Mouse (Mus musculus) MEL (cell line): Measurements from ENCODE around the gene Tpra1. TPM values are rescaled to one million over a fixed set of nuclear protein-coding genes. Genes with fewer than 3 reads are reported as not detected.

Experiments
- DNase-seq: peaks from one replicate; pipeline ENCODE4 v3.0.0; 2011; ENCODE audit warnings: low read depth, low spot score
- H3K27ac ChIP-seq: 2 replicates; pipeline ENCODE4 v1.5.1; 2012; ENCODE audit warnings: low read depth, mild to moderate bottlenecking, control low read depth, low read length, moderate library complexity; ENCODE audit not compliant: control insufficient read depth
- H3K27me3 ChIP-seq, 2 experiments: fragments of 150-350 bp in 1 of 2; sonication (generic) in 1 of 2; 2 replicates each; pipeline ENCODE4 v1.6.1; 2012; ENCODE audit warnings: low read length in 2 of 2, mild to moderate bottlenecking in 2 of 2, improper control_type of control experiment in 1 of 2, moderate library complexity in 1 of 2; ENCODE audit not compliant: insufficient read depth in 2 of 2, control insufficient read depth in 1 of 2
- H3K36me3 ChIP-seq, 2 experiments: 2 replicates each; pipeline ENCODE4 v1.6.1; 2012 to 2014; ENCODE audit warnings: low read length in 2 of 2, improper control_type of control experiment in 1 of 2, inconsistent platforms in 1 of 2, mild to moderate bottlenecking in 1 of 2; ENCODE audit not compliant: insufficient read depth in 2 of 2, control insufficient read depth in 1 of 2
- H3K4me1 ChIP-seq, 2 experiments: fragments of 150-350 bp in 1 of 2; sonication (generic) in 1 of 2; 2 replicates each; pipeline ENCODE4 v1.6.1; 2012; ENCODE audit warnings: low read length in 2 of 2, improper control_type of control experiment in 1 of 2, mild to moderate bottlenecking in 1 of 2; ENCODE audit not compliant: insufficient read depth in 2 of 2, control insufficient read depth in 1 of 2
- H3K4me3 ChIP-seq, 2 experiments: fragments of 150-350 bp in 1 of 2; sonication (generic) in 1 of 2; 2 replicates each; pipeline ENCODE4 v1.5.1; 2012; ENCODE audit warnings: low read depth in 2 of 2, low read length in 2 of 2, mild to moderate bottlenecking in 2 of 2, moderate library complexity in 2 of 2, control low read depth in 1 of 2, improper control_type of control experiment in 1 of 2; ENCODE audit not compliant: control insufficient read depth in 1 of 2, insufficient read depth in 1 of 2
- H3K79me2 ChIP-seq: 2 replicates; pipeline ENCODE4 v1.6.1; 2012; ENCODE audit warnings: mild to moderate bottlenecking, low read length, moderate library complexity; ENCODE audit not compliant: control insufficient read depth, poor library complexity, insufficient read depth
- H3K9ac ChIP-seq: 2 replicates; pipeline ENCODE4 v1.6.1; 2012; ENCODE audit warnings: low read depth, mild to moderate bottlenecking, control low read depth, low read length, moderate library complexity; ENCODE audit not compliant: control insufficient read depth, poor library complexity, severe bottlenecking
- H3K9me3 ChIP-seq: fragments of 150-350 bp; sonication (generic); replicated peaks from 2 replicates; pipeline ENCODE4 v1.6.1; 2012; ENCODE audit warnings: mild to moderate bottlenecking, low read length, improper control_type of control experiment, moderate library complexity; ENCODE audit not compliant: insufficient read depth
- CHD1 ChIP-seq: IDR thresholded peaks from 2 replicates; pipeline ENCODE4 v1.6.1; 2012; ENCODE audit warnings: low read depth, mild to moderate bottlenecking, inconsistent platforms, low read length, improper control_type of control experiment
- CHD2 ChIP-seq: IDR thresholded peaks from 2 replicates; pipeline ENCODE4 v1.6.1; 2011; ENCODE audit warnings: low read length, improper control_type of control experiment
- E2F4 ChIP-seq: IDR thresholded peaks from 2 replicates; pipeline ENCODE4 v1.6.1; 2011; ENCODE audit warnings: low read depth, low read length, improper control_type of control experiment, borderline replicate concordance
- EP300 ChIP-seq, 2 experiments: IDR thresholded peaks; 2 replicates each; pipeline ENCODE4 v1.6.1; 2011; ENCODE audit warnings: improper control_type of control experiment in 2 of 2, low read length in 2 of 2, low read depth in 1 of 2, mild to moderate bottlenecking in 1 of 2
- ETS1 ChIP-seq: IDR thresholded peaks from 2 replicates; pipeline ENCODE4 v1.6.1; 2012; ENCODE audit warnings: low read depth, mild to moderate bottlenecking, inconsistent platforms, low read length, improper control_type of control experiment, moderate library complexity
- GABPA ChIP-seq: IDR thresholded peaks from 2 replicates; pipeline ENCODE4 v1.6.1; 2012; ENCODE audit warnings: low read depth, mild to moderate bottlenecking, inconsistent platforms, low read length, improper control_type of control experiment, moderate library complexity
- GATA1 ChIP-seq: IDR thresholded peaks from 2 replicates; pipeline ENCODE4 v1.6.1; 2011; ENCODE audit warnings: low read depth, low read length, improper control_type of control experiment
- HCFC1 ChIP-seq: IDR thresholded peaks from 2 replicates; pipeline ENCODE4 v1.6.1; 2012; ENCODE audit warnings: low read depth, mild to moderate bottlenecking, inconsistent platforms, low read length, improper control_type of control experiment, moderate library complexity
- KAT2A ChIP-seq: conservative IDR thresholded peaks from 2 replicates; pipeline ENCODE4 v1.6.1; 2012; ENCODE audit warnings: low read depth, low read length, improper control_type of control experiment, inconsistent platforms
- MAFK ChIP-seq: IDR thresholded peaks from 2 replicates; pipeline ENCODE4 v1.6.1; 2011; ENCODE audit warnings: low read depth, mild to moderate bottlenecking, low read length, improper control_type of control experiment, borderline replicate concordance
- MAX ChIP-seq: IDR thresholded peaks from 2 replicates; pipeline ENCODE4 v1.6.1; 2011; ENCODE audit warnings: low read length, improper control_type of control experiment
- MAZ ChIP-seq: IDR thresholded peaks from 2 replicates; pipeline ENCODE4 v1.6.1; 2012; ENCODE audit warnings: low read depth, mild to moderate bottlenecking, inconsistent platforms, low read length, improper control_type of control experiment
- MYC ChIP-seq: IDR thresholded peaks from 2 replicates; pipeline ENCODE4 v1.6.1; 2011; ENCODE audit warnings: low read depth, mild to moderate bottlenecking, low read length, improper control_type of control experiment, moderate library complexity
- POLR2A ChIP-seq, 2 experiments: IDR thresholded peaks; 2 replicates each; pipeline ENCODE4 v1.6.1; 2011 to 2012; ENCODE audit warnings: low read length in 2 of 2, mild to moderate bottlenecking in 2 of 2, control low read depth in 1 of 2, improper control_type of control experiment in 1 of 2, low read depth in 1 of 2, moderate library complexity in 1 of 2; ENCODE audit not compliant: control insufficient read depth in 1 of 2, insufficient read depth in 1 of 2, poor library complexity in 1 of 2
- RAD21 ChIP-seq: IDR thresholded peaks from 2 replicates; pipeline ENCODE4 v1.6.1; 2011; ENCODE audit warnings: mild to moderate bottlenecking, low read depth, low read length, improper control_type of control experiment
- TBP ChIP-seq: IDR thresholded peaks from 2 replicates; pipeline ENCODE4 v1.8.0; 2011; ENCODE audit warnings: low read depth, low read length, improper control_type of control experiment
- USF1 ChIP-seq: IDR thresholded peaks from 2 replicates; pipeline ENCODE4 v1.6.1; 2014; ENCODE audit warnings: low read depth, mild to moderate bottlenecking, inconsistent platforms, low read length, improper control_type of control experiment, moderate library complexity
- ZC3H11A ChIP-seq: IDR thresholded peaks from 2 replicates; pipeline ENCODE4 v1.6.1; 2012; ENCODE audit warnings: low read depth, mild to moderate bottlenecking, inconsistent platforms, low read length, improper control_type of control experiment
- ZKSCAN1 ChIP-seq: IDR thresholded peaks from 2 replicates; pipeline ENCODE4 v1.6.1; 2012; ENCODE audit warnings: low read depth, mild to moderate bottlenecking, inconsistent platforms, low read length, improper control_type of control experiment, moderate library complexity
- ZNF384 ChIP-seq: IDR thresholded peaks from 2 replicates; pipeline ENCODE4 v1.6.1; 2012; ENCODE audit warnings: low read depth, mild to moderate bottlenecking, inconsistent platforms, low read length, improper control_type of control experiment
- polyA plus RNA-seq, 2 experiments: library from polyadenylated mRNA; stranded (reverse) in 1 of 2; unstranded in 1 of 2; fragments of >175 nt in 1 of 2; fragments of >200 nt in 1 of 2; gene quantifications; 2 replicates each; pipeline versions ENCODE4 v1.2.1 to v1.2.4; 2012; ENCODE audit warnings: low replicate concordance in 2 of 2, low read depth in 1 of 2; ENCODE audit not compliant: insufficient read length in 2 of 2, insufficient read depth in 1 of 2, missing spikeins in 1 of 2
- total RNA-seq: library from RNA; depleted of rRNA; stranded (reverse); fragments of 300-350 nt; gene quantifications from 2 replicates; pipeline ENCODE4 v1.2.3, GENCODE M21; 2012

Gene Tpra1
- total and polyA plus RNA-seq, 3 experiments = 22.9 to 42.4 TPM; not detected in 1

DNA sequence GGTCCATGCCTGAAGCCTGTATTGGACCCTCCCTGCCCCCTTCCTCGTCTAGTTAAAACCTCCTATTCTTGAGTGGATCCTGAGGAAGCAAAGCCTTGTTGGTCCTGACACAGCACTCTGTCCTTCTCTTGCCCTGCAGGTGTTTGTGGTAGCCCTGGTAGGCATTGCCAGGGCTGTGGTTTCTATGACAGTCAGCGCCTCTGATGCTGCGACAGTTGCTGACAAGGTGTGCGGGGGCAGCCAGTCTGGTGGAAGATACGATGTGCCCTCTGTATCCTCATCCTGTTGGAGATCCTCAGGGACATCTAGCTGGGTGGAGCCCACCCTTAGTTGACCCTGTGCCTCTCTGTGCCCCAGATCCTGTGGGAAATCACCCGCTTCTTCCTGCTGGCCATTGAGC, 7.1 kb downstream of the Tpra1 start:
- DNase-seq = no peak
- no peaks in the 10 kb centered on the region for H3K36me3 ChIP-seq
- no peak overlapping the region for H3K27ac ChIP-seq

DNA sequence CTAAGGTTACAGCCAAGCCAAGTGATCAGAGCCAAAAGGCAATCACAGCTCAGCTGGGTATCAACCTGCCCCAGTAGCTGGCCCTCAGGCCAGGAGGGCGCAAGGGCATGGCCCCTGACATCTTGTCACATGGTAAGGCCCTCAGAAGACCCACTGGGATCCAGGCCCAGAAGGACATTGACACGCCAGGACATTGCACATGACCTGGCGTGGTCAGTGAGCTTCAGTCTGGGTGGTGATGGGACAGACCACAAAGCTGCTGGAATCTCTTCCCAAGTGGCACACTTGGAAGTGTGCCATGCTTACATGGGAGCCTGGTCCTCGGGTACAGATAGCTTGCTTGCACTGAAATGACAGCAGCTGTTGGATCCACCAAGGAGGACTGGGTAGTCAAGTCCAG, 11.0 kb downstream of the Tpra1 start:
- no peak for TF ChIP-seq TBP
- TF ChIP-seq KAT2A = no peak
- no peak for TF ChIP-seq MAZ
- no peak for TF ChIP-seq MAX
- TF ChIP-seq GABPA = no peak
- Histone ChIP-seq H3K27me3 (no peaks in the 10 kb centered on the region), H3K9ac (no peak overlapping the region), H3K79me2 (no peaks in the 10 kb centered on the region), H3K4me1 (peaks cover 7 to 18% of the 10 kb centered on the region in 2 experiments; a peak in 3 of 4 replicates), H3K4me3 (no peak overlapping the region), H3K27ac (no peak overlapping the region), H3K9me3 (no peaks in the 10 kb centered on the region), H3K36me3 (peaks cover 0 to 13% of the 10 kb centered on the region in 2 experiments; a peak in 2 of 4 replicates)
- no peak for DNase-seq

More for the DNA sequence above, 7.1 kb downstream of the Tpra1 start:
- TF ChIP-seq CHD1 (no peak), EP300 (IDR thresholded peaks at IDR 0.05; ENCODE audit: low read depth in 1 of 2, low read length in 2 of 2) (no peak), GATA1 (no peak), POLR2A (IDR thresholded peaks at IDR 0.05; ENCODE audit: control insufficient read depth in 1 of 2, insufficient read depth in 1 of 2, low read depth in 1 of 2, low read length in 2 of 2, poor library complexity in 1 of 2) (no peak), MAZ (no peak), MYC (no peak), HCFC1 (no peak), ZKSCAN1 (no peak), CHD2 (no peak)
- TF ChIP-seq, all 39 proteins: peak for 0
- H3K4me3 ChIP-seq = no peak overlapping the region
- H3K9me3 ChIP-seq = no peaks in the 10 kb centered on the region
- no peaks in the 10 kb centered on the region for H3K27me3 ChIP-seq
- H3K9ac ChIP-seq = no peak overlapping the region
- no peaks in the 10 kb centered on the region for H3K79me2 ChIP-seq
- peaks cover 0 to 3% of the 10 kb centered on the region in 2 experiments; a peak in 1 of 4 replicates for H3K4me1 ChIP-seq

DNA sequence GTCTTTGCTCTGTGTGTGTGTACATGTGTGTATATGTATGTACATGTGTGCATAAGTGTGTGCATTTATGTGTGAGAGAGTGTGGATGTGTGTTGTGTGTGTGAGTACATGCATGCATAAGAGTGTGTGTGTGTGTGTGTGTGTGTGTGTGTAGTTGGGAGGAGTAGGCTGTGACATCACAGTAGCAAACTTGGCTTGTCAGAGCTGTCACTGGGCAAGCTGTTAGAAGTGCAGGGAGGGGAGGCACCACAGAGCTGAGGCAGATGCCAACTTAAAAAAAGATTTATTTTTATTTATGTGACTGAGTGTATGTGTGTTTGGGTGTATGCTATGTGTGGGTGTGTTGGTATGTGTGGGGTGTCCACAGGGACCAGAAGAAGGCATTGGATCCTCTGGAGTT, 11.4 kb downstream of the Tpra1 start:
- H3K9me3 ChIP-seq = no peaks in the 10 kb centered on the region
- H3K27ac ChIP-seq = no peak overlapping the region
- no peak overlapping the region for H3K4me3 ChIP-seq
- H3K4me1 ChIP-seq = peaks cover 7 to 18% of the 10 kb centered on the region in 2 experiments; a peak in 3 of 4 replicates
- no peak overlapping the region for H3K9ac ChIP-seq
- H3K27me3 ChIP-seq = no peaks in the 10 kb centered on the region
- peaks cover 0 to 13% of the 10 kb centered on the region in 2 experiments; a peak in 2 of 4 replicates for H3K36me3 ChIP-seq
- DNase-seq = no peak
- no peak for TF ChIP-seq USF1
- no peak for TF ChIP-seq E2F4
- TF ChIP-seq ETS1 = no peak
- TF ChIP-seq ZC3H11A = no peak
- TF ChIP-seq ZNF384 = no peak
- no peak for TF ChIP-seq MAFK
- no peak for TF ChIP-seq RAD21
- no peak for TF ChIP-seq MAZ
- TF ChIP-seq, all 39 proteins: peak for 0
- H3K79me2 ChIP-seq = no peaks in the 10 kb centered on the region
